Mouse (Mus musculus) monocyte, adult 2 months (primary cell): Measurements from ENCODE around the gene Cxcr4.

ENCODE experiments used
- DNase-seq, 2 experiments: peaks; one replicate each; pipeline ENCODE4 v3.0.0; 2022; ENCODE audit warnings: low spot score in 2 of 2, low read depth in 1 of 2

The Cxcr4 gene

DNA sequence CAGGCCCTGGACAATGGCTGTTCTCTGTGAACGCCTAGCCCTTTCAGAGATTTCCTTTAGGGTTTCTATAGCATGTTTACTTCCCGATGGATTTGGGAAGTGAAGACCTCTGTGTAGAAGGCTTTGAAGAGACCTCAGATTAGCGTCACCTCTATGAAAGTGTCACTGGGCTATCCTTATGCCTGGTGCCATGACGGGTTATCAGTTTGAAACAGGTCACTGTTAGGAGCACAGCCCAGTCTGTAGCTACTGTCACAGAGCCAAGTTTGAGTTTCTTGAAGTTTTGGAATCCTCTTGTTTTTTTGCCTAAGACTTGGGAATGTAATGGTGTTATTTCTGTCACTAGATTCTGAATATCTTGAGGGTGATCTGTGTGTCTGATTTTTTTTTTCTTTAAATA lies 17.0 kb downstream of the Cxcr4 start:
- no peak for DNase-seq

DNA sequence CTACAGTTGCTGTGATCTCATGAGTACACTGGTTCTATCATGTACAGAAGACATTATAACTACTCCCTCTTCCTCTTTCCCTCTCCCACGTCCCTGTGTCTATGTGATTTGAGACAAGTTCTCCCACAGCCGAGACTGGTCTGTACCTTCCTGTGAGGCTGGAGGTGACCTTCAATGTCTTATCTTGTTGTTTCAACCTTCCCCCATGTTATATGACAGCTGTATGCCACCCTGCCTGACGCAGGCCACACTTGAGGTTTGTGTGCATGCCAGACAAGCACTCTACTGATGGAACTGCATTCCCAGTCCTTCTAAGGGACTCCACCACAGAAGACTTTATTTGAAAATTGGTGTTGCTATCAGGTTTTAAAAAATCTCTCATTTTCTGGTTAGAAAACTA lies 21.1 kb downstream of the Cxcr4 start:
- no peak for DNase-seq

DNA sequence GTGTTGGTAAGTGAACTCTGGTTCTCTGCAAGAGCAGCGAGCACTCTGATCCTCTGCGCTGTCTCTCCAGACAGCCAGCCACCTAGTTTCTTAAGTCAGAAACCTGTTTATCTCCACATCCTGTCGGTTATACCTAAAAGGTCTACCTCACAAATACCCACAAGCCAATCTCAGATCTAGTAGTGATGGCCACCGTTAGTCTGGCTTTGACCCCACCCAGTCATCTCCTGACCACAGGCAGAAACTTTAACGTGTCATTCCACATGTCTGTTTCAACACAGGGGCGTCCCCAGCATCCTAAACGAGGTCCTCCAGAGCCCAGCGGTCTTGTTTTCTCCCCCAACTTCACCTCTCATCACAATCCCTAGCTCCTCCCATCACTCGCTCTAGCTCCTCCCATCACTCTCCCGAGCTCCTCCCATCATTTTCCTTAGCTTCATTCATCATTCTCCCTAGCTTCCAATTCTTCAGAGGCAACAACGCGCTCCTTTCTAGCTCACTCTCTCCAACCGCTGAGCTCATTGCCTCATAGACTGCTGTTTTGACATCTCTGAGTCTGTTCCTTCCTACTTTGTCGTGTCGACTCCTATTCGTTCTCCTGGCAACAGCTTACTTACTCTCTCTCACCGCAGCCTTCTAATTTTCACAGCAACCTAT lies 22.0 kb downstream of the Cxcr4 start:
- peak; percentile 67 to 70 for DNase-seq

DNA sequence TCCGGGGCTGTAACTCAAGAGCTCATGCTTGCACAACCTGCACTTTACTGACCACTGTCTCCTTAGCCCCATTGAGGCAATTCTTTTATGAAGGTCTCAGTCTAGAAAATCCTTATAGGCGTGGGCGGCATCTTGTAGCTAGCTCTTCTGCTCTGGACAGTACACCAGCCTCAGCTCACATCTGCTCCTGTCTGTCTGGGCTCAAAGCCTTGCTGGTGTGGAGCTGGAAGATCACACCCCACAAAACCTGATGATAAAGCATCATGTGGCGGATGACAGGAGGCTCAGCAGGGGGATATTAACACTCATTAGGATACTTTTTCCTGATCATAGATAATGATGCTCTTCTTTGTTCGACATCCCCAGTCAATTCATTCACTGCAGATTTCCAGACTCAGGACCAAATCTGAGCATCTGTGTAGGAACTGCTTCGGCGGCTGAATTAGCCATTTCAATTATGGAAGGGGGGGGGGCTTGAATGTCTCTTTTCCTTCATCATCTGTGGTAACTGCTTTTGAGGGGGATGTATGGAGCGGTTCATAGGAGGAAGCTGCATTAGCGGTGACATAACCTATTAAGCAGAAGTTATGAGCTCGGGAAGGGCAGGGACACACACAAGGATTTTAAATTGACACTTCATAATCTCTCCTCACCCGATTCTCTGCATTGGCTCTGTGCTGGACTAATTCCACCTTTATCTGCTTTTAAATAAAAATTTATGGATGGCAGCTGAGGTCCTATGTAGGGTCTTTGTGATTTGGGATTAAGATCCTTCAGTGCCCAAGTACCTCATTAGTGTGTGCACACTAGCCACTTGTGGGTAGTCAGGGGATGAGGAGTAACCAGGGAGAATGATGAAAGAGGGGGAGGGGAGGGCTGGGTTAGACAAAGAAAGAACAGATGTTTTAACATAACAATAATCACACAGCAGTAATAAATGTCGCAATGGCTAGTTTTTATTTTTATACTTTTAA lies 24.6 kb downstream of the Cxcr4 start:
- no peak for DNase-seq

DNA sequence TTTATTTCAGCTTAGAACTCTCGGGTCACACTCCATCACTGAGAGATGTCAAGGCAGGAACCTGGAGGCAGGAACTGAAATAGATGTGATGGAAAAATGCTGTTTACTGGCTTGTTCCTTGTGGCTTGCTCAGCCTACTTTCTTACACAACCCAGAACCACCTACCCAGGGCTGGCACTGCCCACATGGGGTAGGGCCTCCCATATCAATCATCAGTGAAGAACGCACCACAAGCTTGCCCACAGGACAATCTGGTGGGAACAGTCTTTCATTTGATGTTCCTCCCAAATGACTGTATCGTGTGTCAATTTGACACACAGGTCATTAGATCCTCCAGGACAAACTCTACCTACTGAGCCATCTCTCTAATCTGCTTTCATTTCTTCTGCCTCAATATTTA lies 28.2 kb downstream of the Cxcr4 start:
- DNase-seq: no peak

DNA sequence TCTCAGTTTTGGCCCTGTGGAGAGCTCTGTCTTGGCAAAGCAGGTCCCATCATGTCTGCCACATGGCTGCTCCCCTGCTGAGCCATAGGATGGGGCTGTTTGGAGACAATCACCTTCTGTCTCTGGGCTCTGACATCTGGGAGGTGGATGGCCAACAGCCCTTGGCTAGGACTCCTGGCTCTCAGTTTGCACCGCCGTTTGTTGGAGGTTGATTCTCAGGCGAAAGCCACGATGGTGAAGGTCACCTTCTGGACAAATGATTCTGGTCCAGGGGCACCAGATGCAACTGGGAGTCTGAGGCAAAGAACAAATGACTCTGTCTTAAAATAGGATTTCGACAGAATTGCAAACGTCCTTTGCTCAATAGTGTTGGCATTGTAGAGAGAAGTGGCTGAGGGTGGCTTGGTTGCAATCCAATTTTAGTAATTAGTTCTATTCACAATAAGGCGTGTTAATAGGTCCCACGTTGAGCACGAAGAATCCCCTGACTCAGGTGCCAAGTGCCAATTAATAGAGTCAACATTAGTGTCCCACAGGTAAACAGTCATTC lies 30.7 kb downstream of the Cxcr4 start:
- no peak for DNase-seq

DNA sequence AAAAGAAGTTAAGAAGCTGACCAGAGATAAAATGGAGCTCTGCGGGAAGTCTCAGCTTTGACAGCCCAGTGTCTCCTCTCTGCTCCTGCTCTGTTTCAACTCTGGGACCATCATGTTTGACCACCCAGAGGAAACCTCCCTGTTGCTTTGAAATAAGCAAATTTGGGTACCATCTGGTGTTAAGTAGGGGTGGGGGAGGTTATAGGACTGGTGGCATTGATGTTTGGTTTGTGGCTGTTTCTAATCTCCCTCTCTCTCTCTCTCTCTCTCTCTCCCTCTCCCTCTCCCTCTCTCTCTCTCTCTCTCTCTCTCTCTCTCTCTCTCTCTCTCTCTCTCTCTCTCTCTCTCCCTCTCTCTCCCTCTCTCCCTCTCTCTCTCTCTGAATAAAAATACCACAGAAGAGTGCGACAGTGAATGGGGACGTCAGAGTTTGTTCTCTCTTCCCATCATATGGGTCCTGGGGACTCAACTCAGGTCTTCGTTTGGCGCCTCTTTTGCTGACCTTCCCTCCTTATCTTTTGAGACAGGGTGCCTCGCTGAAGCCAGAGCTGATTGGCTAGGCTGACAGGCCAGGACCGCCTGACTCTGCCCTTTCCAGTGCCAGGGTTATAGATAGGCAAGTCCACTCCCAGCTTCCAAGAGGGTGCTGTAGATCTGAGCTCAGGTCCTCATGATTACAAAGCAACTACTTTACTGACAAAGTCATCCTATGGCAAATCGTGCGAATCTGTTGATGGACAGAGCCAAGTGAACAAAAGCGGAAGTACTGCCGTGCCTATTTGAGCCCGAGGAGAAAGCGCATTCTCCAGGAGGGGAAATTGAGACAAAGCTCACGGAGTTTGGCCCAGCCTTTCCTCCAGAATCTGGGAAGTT lies 31.4 kb downstream of the Cxcr4 start:
- no peak for DNase-seq

DNA sequence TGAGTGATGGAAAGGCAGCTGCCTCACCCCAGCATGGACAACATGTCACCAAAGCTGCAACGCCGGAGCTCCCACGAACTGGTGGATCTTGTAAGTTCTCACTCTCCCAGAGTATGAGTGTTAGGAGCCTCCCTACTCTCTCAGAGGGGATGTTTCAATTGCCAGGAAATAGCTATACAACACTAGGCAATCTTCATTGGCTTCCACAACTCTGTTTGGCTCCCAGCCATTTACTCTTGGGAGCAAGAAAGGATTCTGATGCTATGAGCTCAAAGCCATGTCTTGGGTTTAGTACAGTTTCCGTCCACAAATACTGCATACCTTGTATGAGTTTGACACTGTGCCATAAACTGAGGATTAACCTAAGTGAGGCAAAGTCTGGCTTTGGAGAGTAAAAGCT lies 34.1 kb downstream of the Cxcr4 start:
- DNase-seq: no peak

DNA sequence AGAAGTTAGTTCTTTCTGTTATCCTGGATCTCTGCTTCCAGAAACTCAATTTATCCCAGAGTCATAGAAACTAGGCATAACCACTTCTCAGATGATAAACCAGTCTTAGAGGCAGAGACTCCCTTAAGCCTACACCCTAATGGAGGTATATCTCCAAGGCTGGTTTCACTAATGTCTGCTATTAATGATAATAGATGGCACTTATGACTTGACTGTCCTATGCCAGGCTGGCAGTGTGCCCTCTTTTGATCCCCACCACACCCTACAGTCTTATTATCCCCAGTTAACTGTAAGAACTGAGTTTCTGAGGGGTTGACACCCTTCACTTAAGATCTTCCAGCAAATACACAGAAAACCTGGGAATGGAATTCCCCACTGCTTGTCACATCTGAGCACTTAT lies 39.5 kb downstream of the Cxcr4 start:
- DNase-seq: no peak

DNA sequence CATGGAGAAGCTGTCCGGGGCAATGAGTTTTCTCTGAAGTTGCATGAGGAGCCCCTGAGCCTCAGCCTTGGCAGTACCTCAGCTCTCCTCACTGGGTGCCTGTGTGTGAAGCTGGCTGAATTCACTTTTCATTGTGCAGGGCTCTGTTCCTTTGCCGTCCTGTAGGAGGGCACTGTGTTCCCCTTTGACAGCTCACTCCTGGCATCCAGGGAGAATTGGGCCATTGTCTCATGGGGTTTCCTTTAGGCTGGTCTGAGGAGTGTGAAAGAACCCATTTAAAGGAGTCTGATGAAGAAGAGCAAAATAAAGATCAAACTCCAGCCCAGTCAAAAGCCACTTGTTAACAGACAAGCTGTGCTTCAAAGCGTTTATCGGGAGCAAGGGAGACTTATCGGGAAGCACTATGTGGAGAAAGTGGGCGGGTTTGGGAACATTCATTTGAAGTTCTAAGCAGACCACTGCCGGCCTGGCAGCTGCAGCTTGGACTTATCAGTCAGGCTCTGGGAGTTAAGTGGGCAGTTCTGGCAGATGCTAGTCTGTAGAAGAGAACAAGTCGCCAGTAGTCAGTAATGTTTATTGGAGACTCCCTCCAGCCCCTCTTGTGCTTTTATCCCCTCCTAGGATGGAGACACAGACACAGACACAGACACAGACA lies 40.2 kb downstream of the Cxcr4 start:
- DNase-seq: no peak

DNA sequence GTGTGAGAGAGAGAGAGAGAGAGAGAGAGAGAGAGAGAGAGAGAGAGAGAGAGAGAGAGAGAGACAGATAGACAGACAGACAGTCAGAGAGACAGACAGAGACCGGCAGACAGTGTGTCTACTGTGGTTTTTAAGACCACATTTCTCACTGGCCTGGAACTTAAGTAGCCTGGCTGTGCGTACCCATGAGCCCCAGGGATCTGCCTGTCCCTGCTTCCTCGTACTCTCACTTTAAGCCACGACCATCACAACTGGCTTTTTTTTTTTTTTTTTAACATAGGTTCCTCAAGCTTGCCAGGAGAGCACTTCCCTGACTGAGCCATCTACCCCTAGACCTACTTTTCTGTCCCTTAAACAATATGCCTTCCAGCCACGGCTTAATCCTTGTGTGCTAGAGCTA lies 42.7 kb downstream of the Cxcr4 start:
- no peak for DNase-seq

DNA sequence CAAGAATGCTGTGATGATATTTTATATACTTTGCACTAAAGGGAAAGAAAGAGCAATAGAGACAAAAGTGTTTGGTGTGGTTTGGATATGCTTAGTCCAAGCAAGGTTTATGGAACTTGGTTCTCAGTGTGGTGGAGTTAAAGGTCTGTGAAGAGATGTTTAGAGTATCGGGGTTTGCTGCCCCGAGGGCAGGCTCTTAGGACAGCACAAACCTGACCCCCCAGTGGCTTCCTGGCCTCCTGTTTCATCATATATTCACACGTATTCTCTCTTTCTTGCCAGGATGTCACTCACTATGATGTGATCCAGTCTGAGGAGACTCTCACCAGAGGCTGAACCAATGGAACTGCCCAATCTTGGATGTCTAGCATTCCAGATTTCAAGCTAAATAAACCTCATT lies 43.1 kb downstream of the Cxcr4 start:
- no peak for DNase-seq

DNA sequence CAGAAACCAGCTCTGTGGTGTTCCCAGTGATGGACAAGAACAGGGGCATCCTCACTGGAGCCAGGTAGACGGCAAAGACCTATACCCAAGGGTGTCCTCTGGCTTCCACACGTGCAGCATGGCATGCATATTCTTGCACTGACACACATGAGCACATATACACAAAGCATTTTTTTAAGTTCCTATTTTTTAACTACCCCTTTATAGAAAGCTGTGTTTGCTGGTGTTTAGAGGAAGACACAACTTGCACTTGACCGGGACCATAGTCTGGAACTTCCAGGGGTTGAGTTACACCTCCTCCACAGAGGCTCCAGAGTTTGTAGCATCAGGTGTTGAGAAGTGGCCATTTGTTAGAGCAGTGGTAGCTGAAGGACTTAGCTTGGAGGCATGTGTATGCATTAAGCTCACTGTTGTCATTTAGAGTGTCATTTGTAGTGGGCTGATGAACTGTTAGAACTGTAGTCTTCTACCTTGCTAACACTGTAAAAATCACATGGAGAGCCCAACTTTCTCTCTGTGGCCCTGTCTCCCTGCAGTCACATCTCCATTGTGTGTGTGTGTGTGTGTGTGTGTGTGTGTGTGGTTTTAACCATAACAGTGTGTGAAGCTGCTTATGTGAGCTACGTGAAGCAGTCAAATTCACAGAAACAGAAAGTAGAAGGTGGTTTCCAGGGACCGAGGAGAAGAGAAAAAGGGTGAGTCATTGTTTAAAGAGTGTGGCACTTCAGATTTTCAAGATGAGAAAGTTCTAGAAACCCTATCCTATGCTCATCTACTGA lies 43.7 kb downstream of the Cxcr4 start:
- DNase-seq: peak in 1 of 2 experiments; percentile 13

DNA sequence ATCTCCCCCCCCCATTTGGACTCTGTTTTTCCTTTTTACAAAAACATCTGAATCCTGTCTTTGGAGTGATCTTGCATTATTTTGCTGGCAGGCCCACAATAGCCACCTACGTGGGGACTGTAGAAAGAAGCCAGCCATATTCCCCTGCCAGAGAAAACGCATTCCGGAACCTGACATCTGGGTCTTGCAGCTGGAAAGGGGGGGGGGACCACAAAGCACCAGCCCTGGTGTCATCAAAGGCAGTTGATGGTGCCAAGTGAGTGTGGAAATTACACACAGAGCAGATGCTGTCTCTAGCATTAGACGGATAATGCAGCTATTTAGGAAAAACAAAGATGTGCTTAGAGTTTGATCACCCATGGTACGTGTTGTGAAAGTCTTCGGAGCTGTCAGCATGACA lies 46.4 kb downstream of the Cxcr4 start:
- no peak for DNase-seq

DNA sequence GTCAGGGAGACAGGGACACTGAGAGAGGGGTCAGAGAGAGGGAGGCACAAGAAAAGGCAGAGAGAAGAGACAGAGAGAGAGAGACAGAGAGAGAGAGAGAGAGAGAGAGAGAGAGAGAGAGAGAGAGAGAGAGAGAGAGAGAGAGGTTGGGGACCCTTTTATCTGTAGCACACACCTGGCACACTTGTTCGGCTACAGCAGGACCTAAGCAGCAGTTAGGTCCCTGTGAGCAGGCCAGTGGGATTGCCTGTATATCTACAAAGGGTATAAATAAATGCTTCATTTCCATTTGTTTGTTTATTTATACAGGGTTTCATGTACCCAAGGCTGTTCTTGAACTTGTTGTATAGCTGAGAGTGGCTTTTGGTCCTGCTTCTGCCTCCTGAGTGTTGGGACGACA lies 49.0 kb downstream of the Cxcr4 start:
- DNase-seq: no peak

DNA sequence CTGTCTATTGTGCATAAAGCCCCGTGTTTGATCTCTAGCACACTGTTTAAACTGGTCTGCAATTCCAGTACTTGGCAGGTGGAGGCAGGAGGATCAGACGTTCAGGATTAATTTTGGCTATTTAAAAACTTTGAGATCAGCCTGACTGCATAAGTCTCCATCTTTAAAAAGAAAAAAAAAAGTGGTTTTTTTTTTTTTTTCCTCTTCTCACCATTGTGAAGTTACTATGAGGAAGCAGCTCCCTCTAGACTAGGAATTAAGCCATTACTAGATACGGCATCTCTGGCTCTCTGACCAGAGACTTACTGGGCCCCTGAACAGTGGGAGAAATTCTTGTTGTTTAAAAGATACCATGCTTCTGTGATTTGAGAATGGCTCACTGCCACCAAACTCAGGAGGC lies 49.5 kb downstream of the Cxcr4 start:
- no peak for DNase-seq

DNA sequence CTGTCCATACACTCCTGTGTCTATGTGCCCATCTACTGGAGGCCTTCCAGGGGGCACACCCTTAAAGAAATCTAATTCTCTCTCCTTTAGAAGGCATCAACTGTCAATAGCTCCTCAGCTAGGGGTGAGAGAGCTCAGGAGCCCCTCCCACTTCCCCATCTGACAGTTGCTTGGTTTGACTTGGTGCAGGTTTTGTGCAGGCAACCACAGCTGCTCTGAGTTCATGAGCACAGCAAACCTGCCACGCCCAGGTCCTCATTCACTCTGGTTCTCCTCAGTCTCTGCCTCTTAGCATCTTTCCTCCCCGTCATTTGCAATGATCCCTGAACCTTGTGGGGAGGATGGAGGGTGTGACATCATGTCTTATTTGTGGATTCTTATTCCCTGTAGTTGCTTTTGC lies 51.9 kb downstream of the Cxcr4 start:
- DNase-seq: peak in 1 of 2 experiments; percentile 15

DNA sequence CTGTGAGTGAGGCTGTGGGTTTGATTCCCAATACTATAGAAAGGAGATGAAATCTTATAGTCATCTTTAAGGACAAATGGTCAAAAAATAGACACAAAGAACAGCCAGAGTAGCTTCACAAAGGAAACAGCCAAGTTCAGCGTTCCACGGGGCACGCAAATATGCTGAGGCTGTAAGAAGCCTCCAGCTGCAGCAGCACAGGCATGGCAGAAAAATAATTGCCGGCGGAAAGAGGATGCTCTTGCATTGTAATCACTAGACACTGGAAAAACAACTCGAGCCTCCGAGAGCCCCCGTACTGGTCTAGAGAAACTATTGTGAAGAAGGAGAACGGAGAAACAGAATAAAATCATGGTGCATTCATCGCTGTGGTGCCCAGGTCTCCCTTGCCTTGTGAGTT lies 52.5 kb downstream of the Cxcr4 start:
- DNase-seq: no peak
